Mouse (Mus musculus): ENCODE results near the gene 2010111I01Rik. TPM values are rescaled to one million over a fixed set of nuclear protein-coding genes. Genes with fewer than 3 reads are reported as not detected.
A peak's percentile ranks its signal among the peaks of the same experiment; 100 is the strongest.
"Not testable (repeated sequence)": the region's sequence is repeated elsewhere in the genome, so short reads cannot be mapped to it uniquely, and the experiment has no call there.

2010111I01Rik gene
- polyA plus RNA-seq, 1 experiment from 2014 or later: 16.3 TPM

DNA sequence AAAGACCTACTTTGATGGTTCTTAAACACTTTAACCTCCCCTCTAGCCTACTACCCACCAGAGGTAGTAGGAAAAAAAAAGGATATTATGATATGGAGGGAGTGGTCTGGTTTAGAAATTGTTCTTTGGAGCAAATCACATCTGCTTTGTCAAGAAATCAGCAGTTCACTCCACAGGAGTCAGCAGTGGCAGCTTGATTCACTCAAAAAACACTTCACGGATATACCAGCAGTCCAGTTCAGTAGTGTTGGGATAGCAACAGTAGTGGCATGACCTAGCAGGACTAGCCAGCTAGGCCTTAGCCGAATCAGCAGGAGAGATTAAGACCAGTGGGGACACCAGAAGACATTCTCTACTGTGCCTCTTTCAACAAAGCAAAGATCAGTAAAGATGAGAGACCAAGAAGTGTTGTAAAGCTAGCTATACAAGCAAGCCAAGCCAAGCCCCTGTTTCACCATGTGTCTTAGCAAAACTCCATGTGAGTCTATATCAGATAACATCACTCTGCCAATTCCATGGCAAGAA is 110.7 kb downstream of the 2010111I01Rik start:
- Histone ChIP-seq H3K9ac (ENCODE audit: low read depth, low read length) (no peak overlapping the region), H3K4me1 (ENCODE audit: control insufficient read depth, low read depth, low read length) (peaks cover 2% of the 10 kb centered on the region; the same call in 1 of the 2 replicates), H3K9me3 (replicated peaks; ENCODE audit: control insufficient read depth, low read length) (no peaks in the 10 kb centered on the region), H3K36me3 (ENCODE audit: control insufficient read depth, insufficient read depth) (no peaks in the 10 kb centered on the region), H3K27me3 (ENCODE audit: control insufficient read depth, insufficient read depth, low read depth, low read length) (no peaks in the 10 kb centered on the region), H3K4me2 (ENCODE audit: low read depth, low read length) (no peak overlapping the region), H3K4me3 (ENCODE audit: low read depth, low read length) (no peak overlapping the region), H3K27ac (ENCODE audit: low read length) (no peak overlapping the region)
- no peak for ATAC-seq (ENCODE audit: low read depth)
- WGBS (ENCODE audit: insufficient replicate concordance): 69% methylated on average over 2 of the region's 2 CpGs

DNA sequence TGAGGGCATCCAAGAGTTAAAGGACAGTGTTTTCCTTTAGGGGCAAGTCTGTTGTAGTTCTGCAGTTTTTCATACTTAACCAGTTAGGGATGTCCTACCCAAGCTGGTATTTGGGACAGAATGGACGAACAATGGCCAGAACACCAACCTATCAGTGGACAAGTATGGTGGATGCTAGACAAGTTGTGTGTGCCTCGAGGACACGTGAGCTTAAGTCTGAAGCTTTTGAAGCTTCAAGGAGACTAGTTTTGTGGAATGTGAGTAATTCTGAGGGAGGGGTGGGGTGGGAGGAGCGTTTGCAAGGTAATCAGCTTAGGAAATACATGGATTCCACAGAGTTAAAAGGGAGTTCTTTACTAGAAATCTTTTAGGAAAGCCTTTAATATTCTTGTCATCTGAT is 115.5 kb downstream of the 2010111I01Rik start:
- 48% methylated on average over 4 of the region's 4 CpGs for WGBS (ENCODE audit: insufficient replicate concordance)
- no peaks in the 10 kb centered on the region for H3K27me3 ChIP-seq (ENCODE audit: control insufficient read depth, insufficient read depth, low read depth, low read length)
- H3K27ac ChIP-seq (ENCODE audit: low read length): no peak overlapping the region
- H3K4me1 ChIP-seq (ENCODE audit: control insufficient read depth, low read depth, low read length): no peaks in the 10 kb centered on the region
- H3K36me3 ChIP-seq (ENCODE audit: control insufficient read depth, insufficient read depth): no peaks in the 10 kb centered on the region
- H3K4me2 ChIP-seq (ENCODE audit: low read depth, low read length): no peak overlapping the region
- H3K9ac ChIP-seq (ENCODE audit: low read depth, low read length): no peak overlapping the region
- ATAC-seq (ENCODE audit: low read depth): no peak
- H3K4me3 ChIP-seq (ENCODE audit: low read depth, low read length): no peak overlapping the region
- H3K9me3 ChIP-seq (replicated peaks; ENCODE audit: control insufficient read depth, low read length): no peaks in the 10 kb centered on the region

DNA sequence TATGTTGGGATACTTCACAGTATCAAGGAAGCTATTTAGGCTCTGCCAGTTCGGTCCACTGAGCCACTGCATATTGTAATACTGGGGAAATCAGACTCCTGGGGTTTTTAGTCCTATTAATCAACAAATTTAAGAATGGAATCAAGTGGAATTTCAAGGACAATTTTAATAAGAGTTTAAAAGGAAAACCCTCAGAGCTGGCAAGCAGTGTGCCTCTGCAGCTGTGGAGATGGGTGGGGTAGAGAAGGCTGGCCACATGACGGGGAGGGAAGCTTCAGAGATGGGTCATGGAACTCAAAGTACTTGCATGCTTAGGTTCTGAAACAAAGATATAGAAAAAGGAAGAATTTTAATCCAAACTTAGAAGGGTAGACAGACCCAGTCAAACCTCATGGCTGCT is 116.1 kb downstream of the 2010111I01Rik start:
- WGBS (ENCODE audit: insufficient replicate concordance): 70% methylated on average over 2 of the region's 2 CpGs
- no peaks in the 10 kb centered on the region for H3K4me1 ChIP-seq (ENCODE audit: control insufficient read depth, low read depth, low read length)
- no peak overlapping the region for H3K4me3 ChIP-seq (ENCODE audit: low read depth, low read length)
- H3K27ac ChIP-seq (ENCODE audit: low read length): no peak overlapping the region
- ATAC-seq (ENCODE audit: low read depth): no peak
- H3K27me3 ChIP-seq (ENCODE audit: control insufficient read depth, insufficient read depth, low read depth, low read length): no peaks in the 10 kb centered on the region
- no peaks in the 10 kb centered on the region for H3K36me3 ChIP-seq (ENCODE audit: control insufficient read depth, insufficient read depth)
- no peak overlapping the region for H3K9ac ChIP-seq (ENCODE audit: low read depth, low read length)
- no peaks in the 10 kb centered on the region for H3K9me3 ChIP-seq (replicated peaks; ENCODE audit: control insufficient read depth, low read length)
- no peak overlapping the region for H3K4me2 ChIP-seq (ENCODE audit: low read depth, low read length)

DNA sequence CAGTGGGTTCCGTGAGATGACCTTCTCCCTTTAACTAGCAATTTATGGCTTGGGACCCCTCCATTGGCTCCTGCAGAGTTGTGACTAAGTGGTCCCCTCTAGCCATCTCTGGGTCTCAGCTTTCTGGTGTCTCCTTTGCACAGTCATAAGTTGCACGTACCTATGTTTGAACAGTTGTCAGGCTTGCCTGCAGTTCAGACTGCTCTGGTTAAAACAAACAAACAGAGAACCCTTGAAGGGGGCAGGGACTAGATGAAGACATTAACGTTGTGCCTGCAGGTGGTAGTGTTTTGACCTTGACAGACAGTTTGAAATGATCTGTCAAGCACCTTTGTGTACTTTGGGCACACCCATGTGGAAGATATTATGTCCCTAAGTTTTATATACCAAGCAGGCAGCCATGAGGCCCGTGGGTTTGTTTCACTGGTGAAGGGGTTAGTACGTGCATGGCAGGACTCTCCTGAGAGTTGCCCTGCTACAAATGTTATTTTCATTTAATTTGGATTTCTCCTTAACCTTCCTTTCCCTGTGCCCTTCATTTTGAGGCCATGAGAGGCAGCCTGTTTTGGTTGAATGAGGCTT is 118.0 kb downstream of the 2010111I01Rik start:
- 57% methylated on average over 5 of the region's 5 CpGs for WGBS (ENCODE audit: insufficient replicate concordance)
- Histone ChIP-seq H3K27me3 (ENCODE audit: control insufficient read depth, insufficient read depth, low read depth, low read length) (no peaks in the 10 kb centered on the region), H3K36me3 (ENCODE audit: control insufficient read depth, insufficient read depth) (no peaks in the 10 kb centered on the region), H3K4me2 (ENCODE audit: low read depth, low read length) (no peak overlapping the region), H3K9ac (ENCODE audit: low read depth, low read length) (no peak overlapping the region), H3K27ac (ENCODE audit: low read length) (no peak overlapping the region), H3K4me1 (ENCODE audit: control insufficient read depth, low read depth, low read length) (no peaks in the 10 kb centered on the region), H3K4me3 (ENCODE audit: low read depth, low read length) (no peak overlapping the region), H3K9me3 (replicated peaks; ENCODE audit: control insufficient read depth, low read length) (no peaks in the 10 kb centered on the region)
- ATAC-seq (ENCODE audit: low read depth): peak; percentile 78

DNA sequence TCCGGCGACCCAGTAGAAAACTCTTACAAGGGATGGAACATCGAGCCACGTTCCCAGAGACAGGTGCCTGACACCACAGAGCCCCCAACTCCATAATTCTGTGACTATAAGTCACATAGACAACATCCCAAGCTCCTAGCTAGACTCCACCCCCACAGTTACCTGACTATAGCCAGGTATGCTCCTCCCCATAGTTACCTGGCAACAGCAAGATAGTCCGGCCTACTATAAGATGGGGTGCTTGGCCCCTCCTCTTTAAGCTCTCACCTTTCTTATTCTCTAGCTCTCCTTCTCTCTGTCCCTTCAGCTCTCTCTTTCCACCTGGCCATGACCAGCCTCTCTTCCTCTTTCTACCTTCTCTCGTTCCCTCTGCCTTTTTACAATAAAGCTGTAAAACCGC is 118.4 kb downstream of the 2010111I01Rik start:
- not testable (repeated sequence) for H3K9me3 ChIP-seq (replicated peaks; ENCODE audit: control insufficient read depth, low read length); H3K4me2 ChIP-seq (ENCODE audit: low read depth, low read length); H3K9ac ChIP-seq (ENCODE audit: low read depth, low read length); H3K27ac ChIP-seq (ENCODE audit: low read length); H3K4me1 ChIP-seq (ENCODE audit: control insufficient read depth, low read depth, low read length); H3K36me3 ChIP-seq (ENCODE audit: control insufficient read depth, insufficient read depth); ATAC-seq (ENCODE audit: low read depth); H3K27me3 ChIP-seq (ENCODE audit: control insufficient read depth, insufficient read depth, low read depth, low read length); H3K4me3 ChIP-seq (ENCODE audit: low read depth, low read length)
- 73% methylated on average over 7 of the region's 7 CpGs for WGBS (ENCODE audit: insufficient replicate concordance)

DNA sequence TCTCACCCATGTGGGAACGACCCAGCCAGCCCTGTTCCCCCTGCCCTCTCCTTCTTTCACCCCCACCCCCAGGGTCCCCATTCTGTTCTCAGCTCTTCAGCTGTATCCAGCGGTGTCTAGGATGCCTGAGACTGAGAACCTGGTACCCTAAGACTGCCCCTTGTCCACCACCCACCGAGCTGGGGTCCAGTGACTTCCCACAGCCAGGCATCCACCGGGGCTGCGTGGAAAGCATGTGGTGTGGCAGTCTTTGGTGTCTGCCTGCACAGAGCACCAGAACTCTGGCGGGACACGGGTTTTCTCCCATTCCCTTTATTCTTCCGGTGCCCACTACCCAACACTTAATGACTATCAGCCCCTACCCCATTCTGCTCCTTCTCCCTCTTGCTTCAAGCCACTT is 119.0 kb downstream of the 2010111I01Rik start:
- no peak overlapping the region for H3K9ac ChIP-seq (ENCODE audit: low read depth, low read length)
- H3K27ac ChIP-seq (ENCODE audit: low read length): no peak overlapping the region
- H3K9me3 ChIP-seq (replicated peaks; ENCODE audit: control insufficient read depth, low read length): no peaks in the 10 kb centered on the region
- H3K27me3 ChIP-seq (ENCODE audit: control insufficient read depth, insufficient read depth, low read depth, low read length): no peaks in the 10 kb centered on the region
- no peak for ATAC-seq (ENCODE audit: low read depth)
- WGBS (ENCODE audit: insufficient replicate concordance): 68% methylated on average over 8 of the region's 8 CpGs
- no peak overlapping the region for H3K4me2 ChIP-seq (ENCODE audit: low read depth, low read length)
- no peaks in the 10 kb centered on the region for H3K4me1 ChIP-seq (ENCODE audit: control insufficient read depth, low read depth, low read length)
- H3K36me3 ChIP-seq (ENCODE audit: control insufficient read depth, insufficient read depth): no peaks in the 10 kb centered on the region
- H3K4me3 ChIP-seq (ENCODE audit: low read depth, low read length): no peak overlapping the region

DNA sequence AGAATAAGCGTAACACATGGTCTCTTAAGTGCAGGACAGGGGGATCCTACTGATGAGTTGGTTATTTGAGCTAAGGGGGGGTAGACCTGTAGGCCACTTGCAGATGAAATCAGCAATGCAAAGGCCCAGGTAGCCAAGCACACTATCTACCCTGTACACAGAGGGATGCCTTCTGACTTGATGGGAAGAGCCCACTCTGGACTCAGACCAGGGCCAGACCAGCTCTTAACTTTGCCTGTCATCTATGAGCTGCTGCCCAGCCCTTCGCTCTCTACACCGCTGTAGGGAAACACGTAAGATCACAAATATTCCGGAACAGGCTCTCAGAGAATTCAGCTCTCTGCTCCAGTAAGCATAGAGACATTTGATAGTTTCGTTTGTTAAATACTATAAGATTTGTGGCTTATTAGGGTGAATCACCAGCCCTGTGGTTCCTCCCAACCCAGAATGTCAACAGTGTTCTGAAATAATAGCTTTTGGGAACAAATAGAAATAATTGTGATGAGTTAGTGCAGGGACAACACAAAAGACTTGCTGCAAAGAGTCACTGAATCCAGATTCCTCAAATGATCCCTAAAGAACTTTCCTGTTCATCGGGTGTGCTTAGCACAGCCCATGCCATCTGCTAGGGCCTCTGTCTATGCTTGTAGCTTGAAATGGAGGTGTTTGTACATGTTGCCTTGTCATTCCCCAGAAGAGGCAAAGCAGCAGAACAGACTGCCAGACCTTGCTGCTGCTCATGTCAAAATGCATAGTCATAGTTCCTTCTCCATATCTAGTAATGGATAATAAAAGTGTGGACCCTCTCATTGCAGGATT is 123.4 kb downstream of the 2010111I01Rik start:
- Histone ChIP-seq H3K27me3 (ENCODE audit: control insufficient read depth, insufficient read depth, low read depth, low read length) (no peaks in the 10 kb centered on the region), H3K9ac (ENCODE audit: low read depth, low read length) (no peak overlapping the region), H3K9me3 (replicated peaks; ENCODE audit: control insufficient read depth, low read length) (no peaks in the 10 kb centered on the region), H3K27ac (ENCODE audit: low read length) (no peak overlapping the region), H3K36me3 (ENCODE audit: control insufficient read depth, insufficient read depth) (no peaks in the 10 kb centered on the region), H3K4me2 (ENCODE audit: low read depth, low read length) (no peak overlapping the region), H3K4me3 (ENCODE audit: low read depth, low read length) (no peak overlapping the region), H3K4me1 (ENCODE audit: control insufficient read depth, low read depth, low read length) (no peaks in the 10 kb centered on the region)
- no peak for ATAC-seq (ENCODE audit: low read depth)
- WGBS (ENCODE audit: insufficient replicate concordance): 74% methylated on average over 7 of the region's 7 CpGs

DNA sequence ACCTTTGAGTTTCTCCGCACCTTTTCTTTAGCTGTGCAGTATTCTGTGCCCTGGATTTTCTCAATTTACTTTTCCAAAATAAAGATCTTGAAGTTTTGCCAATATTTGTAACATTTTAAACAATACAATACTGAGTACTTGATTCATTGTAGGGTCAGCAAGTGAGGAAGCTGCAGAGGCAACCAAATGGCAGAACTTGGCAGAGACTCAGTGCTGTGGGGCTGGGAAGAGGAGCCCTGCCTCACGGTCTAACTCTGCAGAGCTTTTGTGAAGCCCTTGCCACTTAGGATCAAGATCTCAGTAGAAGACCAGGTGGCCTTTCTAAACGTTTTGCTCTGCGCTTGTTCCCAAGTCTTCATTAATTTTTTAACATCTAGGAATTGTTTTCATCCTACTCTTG is 124.8 kb downstream of the 2010111I01Rik start:
- Histone ChIP-seq H3K27me3 (ENCODE audit: control insufficient read depth, insufficient read depth, low read depth, low read length) (no peaks in the 10 kb centered on the region), H3K9ac (ENCODE audit: low read depth, low read length) (no peak overlapping the region), H3K4me2 (ENCODE audit: low read depth, low read length) (no peak overlapping the region), H3K36me3 (ENCODE audit: control insufficient read depth, insufficient read depth) (no peaks in the 10 kb centered on the region), H3K27ac (ENCODE audit: low read length) (no peak overlapping the region), H3K4me3 (ENCODE audit: low read depth, low read length) (no peak overlapping the region), H3K9me3 (replicated peaks; ENCODE audit: control insufficient read depth, low read length) (no peaks in the 10 kb centered on the region), H3K4me1 (ENCODE audit: control insufficient read depth, low read depth, low read length) (no peaks in the 10 kb centered on the region)
- WGBS (ENCODE audit: insufficient replicate concordance): 70% methylated on average over 4 of the region's 4 CpGs
- ATAC-seq (ENCODE audit: low read depth): no peak

DNA sequence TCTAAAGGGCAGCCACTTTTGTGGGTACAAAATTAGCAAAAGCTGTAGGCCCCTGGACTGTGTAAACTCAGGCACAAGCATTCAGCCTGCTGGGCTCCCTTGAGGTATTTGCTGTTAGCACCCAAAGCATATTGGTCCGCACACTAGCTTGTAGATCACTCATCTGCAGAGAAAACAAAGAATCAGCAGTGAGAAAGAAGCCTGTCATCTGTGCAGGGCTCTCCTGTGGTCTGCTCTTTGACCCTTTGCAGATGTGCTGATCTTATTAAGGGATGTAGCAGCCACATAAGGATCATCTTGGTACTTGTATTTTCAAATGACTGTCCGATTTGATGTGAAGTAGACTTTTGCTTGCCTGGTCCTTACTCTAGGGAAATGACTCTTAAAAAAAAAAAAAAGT is 126.6 kb downstream of the 2010111I01Rik start:
- Histone ChIP-seq H3K9ac (ENCODE audit: low read depth, low read length) (no peak overlapping the region), H3K4me3 (ENCODE audit: low read depth, low read length) (no peak overlapping the region), H3K27me3 (ENCODE audit: control insufficient read depth, insufficient read depth, low read depth, low read length) (no peaks in the 10 kb centered on the region), H3K4me1 (ENCODE audit: control insufficient read depth, low read depth, low read length) (no peaks in the 10 kb centered on the region; the same call in 1 of the 2 replicates), H3K27ac (ENCODE audit: low read length) (no peak overlapping the region), H3K9me3 (replicated peaks; ENCODE audit: control insufficient read depth, low read length) (no peaks in the 10 kb centered on the region), H3K36me3 (ENCODE audit: control insufficient read depth, insufficient read depth) (no peaks in the 10 kb centered on the region), H3K4me2 (ENCODE audit: low read depth, low read length) (no peak overlapping the region)
- 64% methylated on average over 2 of the region's 2 CpGs for WGBS (ENCODE audit: insufficient replicate concordance)
- no peak for ATAC-seq (ENCODE audit: low read depth)
